8 mouse cellular contexts compared by ENCODE assay signal in the genomic region with DNA sequence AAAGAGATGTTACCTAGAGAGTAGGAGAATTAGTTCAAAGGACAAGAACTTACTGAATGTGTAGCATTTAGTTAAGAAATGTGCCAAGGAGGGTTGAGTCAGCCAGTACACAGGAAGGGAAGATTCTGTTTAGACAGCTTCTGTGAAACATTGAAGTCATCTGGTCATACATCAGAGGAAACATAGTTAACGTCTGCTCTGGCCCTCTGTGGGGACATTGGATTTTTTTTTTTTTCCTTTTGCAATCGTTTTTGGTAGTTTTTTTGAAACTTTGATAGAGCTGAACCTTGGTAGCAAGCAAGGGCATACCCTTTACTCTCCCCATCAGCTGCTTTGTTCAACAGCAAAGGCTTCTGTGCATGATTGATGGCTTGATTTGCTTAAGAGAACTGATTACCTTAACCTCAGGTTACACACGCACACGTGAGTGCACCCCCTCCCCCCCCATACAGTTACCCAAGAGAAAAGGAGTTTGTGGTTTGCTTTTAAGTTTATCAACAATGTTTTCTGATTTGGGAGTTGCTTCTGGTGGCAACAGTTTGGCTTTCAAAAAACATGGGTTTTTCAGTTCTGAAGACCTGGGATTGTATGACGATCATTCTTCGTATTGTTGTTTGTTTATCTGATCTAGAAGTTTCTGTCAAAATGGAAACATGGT. TPM values are rescaled to one million over a fixed set of nuclear protein-coding genes. Genes with fewer than 3 reads are reported as not detected.
DNase-seq lines count a peak whose midpoint lies in the region; ATAC-seq lines count a peak whose summit lies in the region.

No protein-coding gene starts in this region.

- H3K27me3 ChIP-seq in erythroblast, embryonic 14.5 days (ENCODE audit: control insufficient read depth), result no peaks in the 10 kb centered on the region
- no peaks in the 10 kb centered on the region for H3K27me3 ChIP-seq in heart, embryonic 15.5 days

- peak overlapping the region; percentile 90; the same call in 1 of the 2 replicates for H3K9ac ChIP-seq in heart, embryonic 15.5 days

- H3K9me3 ChIP-seq in erythroblast, embryonic 14.5 days (ENCODE audit: control insufficient read depth, low read length), result peaks cover 3% of the 10 kb centered on the region
- H3K9me3 ChIP-seq in heart, embryonic 15.5 days (replicated peaks), result no peaks in the 10 kb centered on the region

- no peak for ATAC-seq in erythroblast, adult 5-6 weeks (replicated peaks; ENCODE audit: low FRiP score, poor library complexity, severe bottlenecking)
- no peak for ATAC-seq in heart, embryonic 15.5 days (replicated peaks; ENCODE audit: insufficient number of reproducible peaks, insufficient read depth, low FRiP score, low read depth)
- ATAC-seq in megakaryocyte-erythroid progenitor cell, adult 5-6 weeks (replicated peaks; ENCODE audit: low FRiP score, low TSS enrichment, poor library complexity, severe bottlenecking), result no peak

- peak overlapping the region; percentile 83 for H3K4me2 ChIP-seq in heart, embryonic 15.5 days

- H3K4me3 ChIP-seq in erythroblast, embryonic 14.5 days (replicated peaks), result peak overlapping the region; percentile 72
- peak overlapping the region; percentile 96 for H3K4me3 ChIP-seq in heart, embryonic 15.5 days

- H3K36me3 ChIP-seq in erythroblast, embryonic 14.5 days (ENCODE audit: control insufficient read depth), result peaks cover 21% of the 10 kb centered on the region
- no peaks in the 10 kb centered on the region for H3K36me3 ChIP-seq in heart, embryonic 15.5 days

- 49% methylated on average over 6 of the region's 6 CpGs for WGBS in heart, embryonic 15.5 days

- H3K4me1 ChIP-seq in erythroblast, embryonic 14.5 days (ENCODE audit: control insufficient read depth), result peaks cover 40% of the 10 kb centered on the region
- peaks cover 14% of the 10 kb centered on the region for H3K4me1 ChIP-seq in heart, embryonic 15.5 days (replicated peaks)

- peak; percentile 40 for DNase-seq in NIH3T3 (ENCODE audit: low read depth)
- DNase-seq in lung, postnatal 25 days (ENCODE audit: low spot score), result peak; percentile 20
- DNase-seq in B cell, adult 2 months, result no peak
- no peak for DNase-seq in left cerebral cortex, adult 8-10 months (ENCODE audit: low spot score in 2 of 2)

- H3K27ac ChIP-seq in heart, embryonic 15.5 days, result 0 out of 2 replicates have a peak overlapping the region, but pooled peaks have one; percentile 98

RNA-seq across cellular contexts. Expression of a gene that starts 1.4 kb away (rescaled TPM):
- polyA plus RNA-seq in erythroblast, embryonic 14.5 days (2012), result 0.26 and 0.29 TPM in 2 replicates
- total RNA-seq in erythroblast, adult 5-6 weeks (2015; ENCODE audit: low replicate concordance), result 5.0 and 8.6 TPM in 2 replicates
- 10.8 and 14.8 TPM in 2 replicates for total RNA-seq in erythroblast, adult 5-6 weeks (2017; ENCODE audit: low replicate concordance)
- polyA plus RNA-seq in heart, embryonic 15.5 days (2015; fragmentation: Nextera tagmentation; extraction: Ambion mirVana), result 17.4 and 18.4 TPM in 2 replicates
- 24.1 and 27.6 TPM in 2 replicates for total RNA-seq in megakaryocyte-erythroid progenitor cell, adult 5-6 weeks (2014; fragmentation: Nextera tagmentation)
- 39.7 and 39.9 TPM in 2 replicates for total RNA-seq in megakaryocyte-erythroid progenitor cell, adult 5-6 weeks (2017)
- total RNA-seq in left cerebral cortex, adult 8-10 months (2022), result 10 to 100 TPM; 35.3 to 38.5 (median 36.6) TPM

Comparison
In these comparisons a context has a peak if more than half of its experiments do, and no peak if none do; other contexts are left out.
1. DNase-seq: peak in NIH3T3 (single experiment) and lung, postnatal 25 days (single experiment); none in B cell, adult 2 months (0 of 2) and left cerebral cortex, adult 8-10 months (0 of 2).